Comparison of ENCODE assay signal across 31 mouse cellular contexts in genomic region chr4:97281126-97281779, GRCm38 (mm10).
A peak's percentile ranks its signal among the peaks of the same experiment; 100 is the strongest.
DNase-seq lines count a peak whose midpoint lies in the region; ATAC-seq and TF ChIP-seq lines count a peak whose summit lies in the region.
"Had no signal": no experiment of that assay in that cellular context is flagged by ENCODE, and none has a peak within 500 bp of the region (broad histone marks: within the 10 kb centered on the region; RNA-seq: fewer than 3 reads in every experiment).

No protein-coding gene starts in this region.

- H3K9me3 ChIP-seq in midbrain, embryonic 11.5 days (ENCODE audit: control insufficient read depth, low read length), result no peaks in the 10 kb centered on the region
- no peaks in the 10 kb centered on the region for H3K9me3 ChIP-seq in midbrain, postnatal 0 days (ENCODE audit: low read length)
- no peaks in the 10 kb centered on the region for H3K9me3 ChIP-seq in forebrain, embryonic 10.5 days
- H3K9me3 ChIP-seq in forebrain, embryonic 14.5 days (replicated peaks; ENCODE audit: control insufficient read depth, low read length), result no peaks in the 10 kb centered on the region
- no peaks in the 10 kb centered on the region for H3K9me3 ChIP-seq in midbrain, embryonic 16.5 days (replicated peaks; ENCODE audit: control insufficient read depth, low read length, poor library complexity, severe bottlenecking)
- H3K9me3 ChIP-seq: heart, embryonic 10.5 days; heart, embryonic 15.5 days; kidney, embryonic 15.5 days; limb, embryonic 12.5 days; liver, embryonic 15.5 days; neural tube, embryonic 12.5 days had no signal

- no peaks in the 10 kb centered on the region for H3K27me3 ChIP-seq in midbrain, embryonic 11.5 days (ENCODE audit: control insufficient read depth, insufficient read depth, low read length)
- H3K27me3 ChIP-seq in midbrain, postnatal 0 days (ENCODE audit: insufficient read depth, low read length), result no peaks in the 10 kb centered on the region
- no peaks in the 10 kb centered on the region for H3K27me3 ChIP-seq in forebrain, embryonic 10.5 days (ENCODE audit: poor library complexity, severe bottlenecking)
- H3K27me3 ChIP-seq in forebrain, embryonic 14.5 days (replicated peaks; ENCODE audit: control insufficient read depth, insufficient read depth, low read length), result no peaks in the 10 kb centered on the region
- no peaks in the 10 kb centered on the region for H3K27me3 ChIP-seq in midbrain, embryonic 16.5 days (ENCODE audit: control insufficient read depth, insufficient read depth, low read depth, low read length)
- H3K27me3 ChIP-seq: heart, embryonic 15.5 days; kidney, embryonic 15.5 days; limb, embryonic 12.5 days; liver, embryonic 15.5 days; neural tube, embryonic 12.5 days had no signal

- no peak overlapping the region for H3K9ac ChIP-seq in midbrain, embryonic 11.5 days (ENCODE audit: low read length)
- no peak overlapping the region for H3K9ac ChIP-seq in midbrain, postnatal 0 days (replicated peaks; ENCODE audit: low read length, poor library complexity, severe bottlenecking)
- no peak overlapping the region for H3K9ac ChIP-seq in forebrain, embryonic 14.5 days (ENCODE audit: low read length)
- no peak overlapping the region for H3K9ac ChIP-seq in midbrain, embryonic 16.5 days (ENCODE audit: low read depth, low read length)
- H3K9ac ChIP-seq: heart, embryonic 15.5 days; hindbrain, embryonic 14.5 days; kidney, embryonic 15.5 days; limb, embryonic 12.5 days; liver, embryonic 15.5 days; lung, embryonic 14.5 days; neural tube, embryonic 12.5 days had no signal

- H3K36me3 ChIP-seq in midbrain, embryonic 11.5 days (ENCODE audit: control insufficient read depth, insufficient read depth, low read length), result no peaks in the 10 kb centered on the region
- H3K36me3 ChIP-seq in midbrain, postnatal 0 days (ENCODE audit: insufficient read depth, low read length), result no peaks in the 10 kb centered on the region
- H3K36me3 ChIP-seq in forebrain, embryonic 10.5 days (replicated peaks), result no peaks in the 10 kb centered on the region
- H3K36me3 ChIP-seq in forebrain, embryonic 14.5 days (ENCODE audit: control insufficient read depth, insufficient read depth, low read length), result no peaks in the 10 kb centered on the region
- H3K36me3 ChIP-seq in midbrain, embryonic 16.5 days (ENCODE audit: control insufficient read depth, insufficient read depth, low read length), result no peaks in the 10 kb centered on the region
- H3K36me3 ChIP-seq: heart, embryonic 10.5 days; heart, embryonic 15.5 days; kidney, embryonic 15.5 days; limb, embryonic 12.5 days; liver, embryonic 15.5 days; neural tube, embryonic 12.5 days had no signal

- peak; percentile 72 for ATAC-seq in midbrain, embryonic 11.5 days (ENCODE audit: low FRiP score)
- ATAC-seq in midbrain, postnatal 0 days (ENCODE audit: low FRiP score), result no peak
- peak; percentile 93 for ATAC-seq in forebrain, embryonic 14.5 days
- 0 out of 2 replicates have a peak, but pooled peaks have one; percentile 28 for ATAC-seq in midbrain, embryonic 16.5 days
- ATAC-seq in CD4-positive, CD25-positive, alpha-beta regulatory T cell, adult 4 months, result no peak
- ATAC-seq: activated CD4-positive, CD25-positive, alpha-beta regulatory T cell, adult 4 months; inflammation-experienced regulatory T-cells, adult 6 months had no signal

- 60% methylated on average over 4 of the region's 4 CpGs for WGBS in midbrain, embryonic 11.5 days
- WGBS in midbrain, postnatal 0 days, result 55% methylated on average over 4 of the region's 4 CpGs
- WGBS in forebrain, embryonic 10.5 days, result 49% methylated on average over 4 of the region's 4 CpGs
- WGBS in forebrain, embryonic 14.5 days, result 4% methylated on average over 4 of the region's 4 CpGs
- 45% methylated on average over 4 of the region's 4 CpGs for WGBS in midbrain, embryonic 16.5 days

- H3K4me1 ChIP-seq in midbrain, embryonic 11.5 days (ENCODE audit: control insufficient read depth, insufficient read depth, low read length), result no peaks in the 10 kb centered on the region
- no peaks in the 10 kb centered on the region for H3K4me1 ChIP-seq in midbrain, postnatal 0 days (ENCODE audit: insufficient read depth, low read length)
- H3K4me1 ChIP-seq in forebrain, embryonic 10.5 days, result peaks cover 33% of the 10 kb centered on the region
- H3K4me1 ChIP-seq in forebrain, embryonic 14.5 days (ENCODE audit: control insufficient read depth, insufficient read depth, low read length), result peaks cover 25% of the 10 kb centered on the region
- H3K4me1 ChIP-seq in midbrain, embryonic 16.5 days (ENCODE audit: control insufficient read depth, insufficient read depth, low read length), result no peaks in the 10 kb centered on the region
- H3K4me1 ChIP-seq: heart, embryonic 10.5 days; heart, embryonic 15.5 days; kidney, embryonic 15.5 days; limb, embryonic 12.5 days; liver, embryonic 15.5 days; neural tube, embryonic 12.5 days had no signal

- no peak overlapping the region for H3K4me3 ChIP-seq in midbrain, embryonic 11.5 days (ENCODE audit: low read depth, low read length)
- no peak overlapping the region for H3K4me3 ChIP-seq in midbrain, postnatal 0 days (ENCODE audit: low read depth, low read length)
- no peak overlapping the region for H3K4me3 ChIP-seq in forebrain, embryonic 10.5 days
- H3K4me3 ChIP-seq in forebrain, embryonic 14.5 days (ENCODE audit: low read depth, low read length), result no peak overlapping the region
- H3K4me3 ChIP-seq in midbrain, embryonic 16.5 days (ENCODE audit: low read depth, low read length), result no peak overlapping the region
- H3K4me3 ChIP-seq: erythroblast, embryonic 14.5 days; heart, embryonic 10.5 days; heart, embryonic 15.5 days; kidney, embryonic 15.5 days; limb, embryonic 12.5 days; liver, embryonic 15.5 days; myocyte; neural tube, embryonic 12.5 days had no signal

- no peak overlapping the region for H3K27ac ChIP-seq in midbrain, embryonic 11.5 days (ENCODE audit: low read depth, low read length)
- H3K27ac ChIP-seq in midbrain, postnatal 0 days (ENCODE audit: low read depth, low read length), result no peak overlapping the region
- H3K27ac ChIP-seq in forebrain, embryonic 10.5 days, result peak overlapping the region; percentile 70; the same call in 1 of the 2 replicates
- H3K27ac ChIP-seq in forebrain, embryonic 14.5 days (ENCODE audit: low read depth, low read length), result no peak overlapping the region
- H3K27ac ChIP-seq in midbrain, embryonic 16.5 days (ENCODE audit: low read length), result no peak overlapping the region
- H3K27ac ChIP-seq: heart, embryonic 10.5 days; heart, embryonic 15.5 days; hindbrain, embryonic 14.5 days; kidney, embryonic 15.5 days; limb, embryonic 12.5 days; liver, embryonic 15.5 days; neural tube, embryonic 12.5 days had no signal

- H3K4me2 ChIP-seq in midbrain, embryonic 11.5 days, result no peak overlapping the region
- H3K4me2 ChIP-seq in midbrain, postnatal 0 days (ENCODE audit: low read depth, low read length, poor library complexity, severe bottlenecking), result no peak overlapping the region
- H3K4me2 ChIP-seq in forebrain, embryonic 14.5 days (ENCODE audit: low read length), result peak overlapping the region; percentile 1; the same call in 1 of the 2 replicates
- H3K4me2 ChIP-seq in midbrain, embryonic 16.5 days (ENCODE audit: low read length), result no peak overlapping the region
- H3K4me2 ChIP-seq: heart, embryonic 15.5 days; hindbrain, embryonic 14.5 days; kidney, embryonic 15.5 days; limb, embryonic 12.5 days; liver, embryonic 15.5 days; lung, embryonic 14.5 days; neural tube, embryonic 12.5 days had no signal

- no peak for TF ChIP-seq CTCF in midbrain, postnatal 0 days (IDR thresholded peaks at IDR 0.05)

- DNase-seq in midbrain, embryonic 11.5 days (ENCODE audit: low spot score, missing footprints), result no peak
- DNase-seq in midbrain, postnatal 0 days (ENCODE audit: low spot score), result no peak
- no peak for DNase-seq in forebrain, embryonic 10.5 days (ENCODE audit: extremely low spot score, low spot score)
- peak; percentile 85 for DNase-seq in forebrain, embryonic 14.5 days (ENCODE audit: low spot score)
- no peak for DNase-seq in urinary bladder, postnatal 25 days (ENCODE audit: low spot score)
- DNase-seq: adrenal gland, adult 2 months; adrenal gland, postnatal 36 days; cerebellum, adult 11 months; cerebellum, adult 9-10 months; embryo, embryonic 11 days; gastrocnemius, postnatal 14 days; kidney, adult 11 months; kidney, postnatal 25 days; lung, embryonic 14.5 days; lung, postnatal 14 days; right cerebral cortex, adult 18-20 months; thymus, adult 2 months; thymus, postnatal 36 days had no signal

Comparison
In these comparisons a context has a peak if more than half of its experiments do, and no peak if none do; other contexts are left out.
1. ATAC-seq: peak in midbrain, embryonic 11.5 days (single experiment), forebrain, embryonic 14.5 days (single experiment) and midbrain, embryonic 16.5 days (single experiment); none in midbrain, postnatal 0 days (single experiment) and CD4-positive, CD25-positive, alpha-beta regulatory T cell, adult 4 months (single experiment).